Mouse (Mus musculus): ENCODE measurements around the gene Ptgr2. TPM values are rescaled to one million over a fixed set of nuclear protein-coding genes. Genes with fewer than 3 reads are reported as not detected.
"Not testable (repeated sequence)": the region's sequence is repeated elsewhere in the genome, so short reads cannot be mapped to it uniquely, and the experiment has no call there.

The Ptgr2 gene
- polyA plus RNA-seq, 1 experiment from 2014 or later: 35.3 TPM

- peak within 1 kb of the TSS; percentile 88 for H3K4me3 ChIP-seq (ENCODE audit: low read depth, low read length)
- no peaks in the 10 kb centered on the region for H3K9me3 ChIP-seq (ENCODE audit: control insufficient read depth)
- peak; percentile 30; the same call in 1 of the 2 replicates for TF ChIP-seq CTCF (IDR thresholded peaks at IDR 0.05; ENCODE audit: low read depth)
- H3K27me3 ChIP-seq (replicated peaks; ENCODE audit: control insufficient read depth, insufficient read depth, low read length): no peaks in the 10 kb centered on the region
- H3K36me3 ChIP-seq (ENCODE audit: control insufficient read depth, insufficient read depth): peaks cover 8% of the 10 kb centered on the region; the same call in 1 of the 2 replicates
- H3K4me1 ChIP-seq (replicated peaks; ENCODE audit: control insufficient read depth, insufficient read depth, low read length): no peaks in the 10 kb centered on the region; the same call in 1 of the 2 replicates
- WGBS: under 1% methylated on average over 77 of the region's 77 CpGs
- peak within 1 kb of the TSS; percentile 95 for H3K9ac ChIP-seq (ENCODE audit: low read depth, low read length)
- ATAC-seq: peak; percentile 90
- peak within 1 kb of the TSS; percentile 97 for H3K27ac ChIP-seq (ENCODE audit: low read depth, low read length)
- H3K4me2 ChIP-seq (replicated peaks; ENCODE audit: low read depth): peak within 1 kb of the TSS; percentile 82
These were observed 31.9 kb downstream of the Ptgr2 start, which contains the start of gene Zfp410 for GRCm38 (mm10) chr12:84316721-84317621. Gene Zfp410, plus strand, starts transcription at chr12:84316852.

GRCm38 (mm10) chr12:84327111-84327512, 42.1 kb downstream of the Ptgr2 start:
- ATAC-seq: no peak
- peak overlapping the region; percentile 15; the same call in 1 of the 2 replicates for H3K27ac ChIP-seq (ENCODE audit: low read depth, low read length)
- H3K9me3 ChIP-seq (ENCODE audit: control insufficient read depth): no peaks in the 10 kb centered on the region
- no peak overlapping the region for H3K4me2 ChIP-seq (replicated peaks; ENCODE audit: low read depth)
- TF ChIP-seq CTCF (IDR thresholded peaks at IDR 0.05; ENCODE audit: low read depth): no peak
- peaks cover 52% of the 10 kb centered on the region for H3K36me3 ChIP-seq (ENCODE audit: control insufficient read depth, insufficient read depth)
- H3K4me3 ChIP-seq (ENCODE audit: low read depth, low read length): no peak overlapping the region
- no peaks in the 10 kb centered on the region for H3K4me1 ChIP-seq (replicated peaks; ENCODE audit: control insufficient read depth, insufficient read depth, low read length)
- no peak overlapping the region for H3K9ac ChIP-seq (ENCODE audit: low read depth, low read length)
- WGBS: 61% methylated on average over 4 of the region's 4 CpGs
- no peaks in the 10 kb centered on the region for H3K27me3 ChIP-seq (replicated peaks; ENCODE audit: control insufficient read depth, insufficient read depth, low read length)

- no peak for ATAC-seq
- Histone ChIP-seq H3K4me1 (replicated peaks; ENCODE audit: control insufficient read depth, insufficient read depth, low read length) (no peaks in the 10 kb centered on the region), H3K4me3 (ENCODE audit: low read depth, low read length) (no peak overlapping the region), H3K9me3 (ENCODE audit: control insufficient read depth) (no peaks in the 10 kb centered on the region), H3K27ac (ENCODE audit: low read depth, low read length) (no peak overlapping the region), H3K9ac (ENCODE audit: low read depth, low read length) (no peak overlapping the region), H3K36me3 (ENCODE audit: control insufficient read depth, insufficient read depth) (peaks cover 71% of the 10 kb centered on the region), H3K4me2 (replicated peaks; ENCODE audit: low read depth) (no peak overlapping the region), H3K27me3 (replicated peaks; ENCODE audit: control insufficient read depth, insufficient read depth, low read length) (no peaks in the 10 kb centered on the region)
- WGBS: 88% methylated on average over 11 of the region's 11 CpGs
- no peak for TF ChIP-seq CTCF (IDR thresholded peaks at IDR 0.05; ENCODE audit: low read depth)
These were observed 52.1 kb downstream of the Ptgr2 start for GRCm38 (mm10) chr12:84336963-84337625.

GRCm38 (mm10) chr12:84347192-84347591, 62.2 kb downstream of the Ptgr2 start:
- peak; percentile 51; the same call in 1 of the 2 replicates for ATAC-seq
- no peak overlapping the region for H3K4me2 ChIP-seq (replicated peaks; ENCODE audit: low read depth)
- H3K27ac ChIP-seq (ENCODE audit: low read depth, low read length): no peak overlapping the region
- WGBS: 53% methylated on average over 2 of the region's 2 CpGs
- H3K9ac ChIP-seq (ENCODE audit: low read depth, low read length): no peak overlapping the region
- peak; percentile 81 for TF ChIP-seq CTCF (IDR thresholded peaks at IDR 0.05; ENCODE audit: low read depth)
- H3K27me3 ChIP-seq (replicated peaks; ENCODE audit: control insufficient read depth, insufficient read depth, low read length): no peaks in the 10 kb centered on the region
- H3K4me1 ChIP-seq (replicated peaks; ENCODE audit: control insufficient read depth, insufficient read depth, low read length): no peaks in the 10 kb centered on the region
- H3K36me3 ChIP-seq (ENCODE audit: control insufficient read depth, insufficient read depth): peaks cover 27% of the 10 kb centered on the region
- no peak overlapping the region for H3K4me3 ChIP-seq (ENCODE audit: low read depth, low read length)
- no peaks in the 10 kb centered on the region for H3K9me3 ChIP-seq (ENCODE audit: control insufficient read depth)

GRCm38 (mm10) chr12:84358699-84359098, 73.7 kb downstream of the Ptgr2 start:
- not testable (repeated sequence) for H3K27me3 ChIP-seq (replicated peaks; ENCODE audit: control insufficient read depth, insufficient read depth, low read length)

More at GRCm38 (mm10) chr12:84358699-84359098, 73.7 kb downstream of the Ptgr2 start:
- peaks cover 14% of the 10 kb centered on the region for H3K36me3 ChIP-seq (ENCODE audit: control insufficient read depth, insufficient read depth)
- H3K9ac ChIP-seq (ENCODE audit: low read depth, low read length); H3K4me2 ChIP-seq (replicated peaks; ENCODE audit: low read depth); H3K9me3 ChIP-seq (ENCODE audit: control insufficient read depth); H3K4me1 ChIP-seq (replicated peaks; ENCODE audit: control insufficient read depth, insufficient read depth, low read length); H3K27ac ChIP-seq (ENCODE audit: low read depth, low read length); H3K4me3 ChIP-seq (ENCODE audit: low read depth, low read length); ATAC-seq: not testable (repeated sequence)
- WGBS: 66% methylated on average over 2 of the region's 2 CpGs
